Mouse (Mus musculus): ENCODE data around the gene Ppp2r3c.
"Not testable (repeated sequence)": the region's sequence is repeated elsewhere in the genome, so short reads cannot be mapped to it uniquely, and the experiment has no call there.

Gene Ppp2r3c

GRCm38 (mm10) chr12:55302485-55303441 is at the start of gene Ppp2r3c:
Gene Ppp2r3c (minus strand): TSS chr12:55302998.
- peak; percentile 86 to 91 for DNase-seq (ENCODE audit: low spot score in 2 of 2)

GRCm38 (mm10) chr12:55344583-55344982 is 41.8 kb upstream of the Ppp2r3c start:
- no peak for DNase-seq (ENCODE audit: low spot score in 2 of 2)

- DNase-seq (ENCODE audit: low spot score in 2 of 2), result no peak
These were observed 41.2 kb upstream of the Ppp2r3c start for GRCm38 (mm10) chr12:55343998-55344397.

GRCm38 (mm10) chr12:55343045-55343444 is 40.2 kb upstream of the Ppp2r3c start:
- DNase-seq (ENCODE audit: low spot score in 2 of 2), result not testable (repeated sequence)

- not testable (repeated sequence) for DNase-seq (ENCODE audit: low spot score in 2 of 2)
These were observed 35.7 kb upstream of the Ppp2r3c start for GRCm38 (mm10) chr12:55338490-55338889.

GRCm38 (mm10) chr12:55333662-55334061 is 30.9 kb upstream of the Ppp2r3c start:
- DNase-seq (ENCODE audit: low spot score in 2 of 2), result no peak

GRCm38 (mm10) chr12:55329351-55329750 is 26.6 kb upstream of the Ppp2r3c start:
- no peak for DNase-seq (ENCODE audit: low spot score in 2 of 2)

GRCm38 (mm10) chr12:55328784-55329183 is 26.0 kb upstream of the Ppp2r3c start:
- no peak for DNase-seq (ENCODE audit: low spot score in 2 of 2)

GRCm38 (mm10) chr12:55325702-55326101 is 22.9 kb upstream of the Ppp2r3c start:
- DNase-seq (ENCODE audit: low spot score in 2 of 2), result no peak

GRCm38 (mm10) chr12:55321642-55322291 is 19.0 kb upstream of the Ppp2r3c start:
- DNase-seq (ENCODE audit: low spot score in 2 of 2), result no peak

GRCm38 (mm10) chr12:55315192-55315591 is 12.4 kb upstream of the Ppp2r3c start:
- peak; percentile 60 to 80 for DNase-seq (ENCODE audit: low spot score in 2 of 2)

- peak in 1 of 2 experiments; percentile 19 for DNase-seq (ENCODE audit: low spot score in 2 of 2)
These were observed 11.1 kb upstream of the Ppp2r3c start for GRCm38 (mm10) chr12:55313901-55314300.

GRCm38 (mm10) chr12:55311841-55312240 is 9.0 kb upstream of the Ppp2r3c start:
- no peak for DNase-seq (ENCODE audit: low spot score in 2 of 2)

- DNase-seq (ENCODE audit: low spot score in 2 of 2), result no peak
These were observed 6.7 kb upstream of the Ppp2r3c start for GRCm38 (mm10) chr12:55309501-55309900.

- DNase-seq (ENCODE audit: low spot score in 2 of 2), result no peak
These were observed 5.9 kb upstream of the Ppp2r3c start for GRCm38 (mm10) chr12:55308731-55309130.

GRCm38 (mm10) chr12:55307566-55307965 is 4.8 kb upstream of the Ppp2r3c start:
- DNase-seq (ENCODE audit: low spot score in 2 of 2), result no peak

GRCm38 (mm10) chr12:55306371-55306770 is 3.6 kb upstream of the Ppp2r3c start:
- no peak for DNase-seq (ENCODE audit: low spot score in 2 of 2)

- DNase-seq (ENCODE audit: low spot score in 2 of 2), result peak; percentile 32 to 48
These were observed 1.1 kb downstream of the Ppp2r3c start for GRCm38 (mm10) chr12:55301472-55302300.

- DNase-seq (ENCODE audit: low spot score in 2 of 2), result no peak
These were observed 1.9 kb downstream of the Ppp2r3c start for GRCm38 (mm10) chr12:55300820-55301351.

- no peak for DNase-seq (ENCODE audit: low spot score in 2 of 2)
These were observed 3.5 kb downstream of the Ppp2r3c start, which contains the start of gene 1110008L16Rik for GRCm38 (mm10) chr12:55299336-55299735. Gene 1110008L16Rik (plus strand): TSS chr12:55299577.

GRCm38 (mm10) chr12:55298112-55298511 is 4.7 kb downstream of the Ppp2r3c start:
- DNase-seq (ENCODE audit: low spot score in 2 of 2), result no peak
